Comparison of ENCODE assay signal across 13 mouse cellular contexts in the genomic region with DNA sequence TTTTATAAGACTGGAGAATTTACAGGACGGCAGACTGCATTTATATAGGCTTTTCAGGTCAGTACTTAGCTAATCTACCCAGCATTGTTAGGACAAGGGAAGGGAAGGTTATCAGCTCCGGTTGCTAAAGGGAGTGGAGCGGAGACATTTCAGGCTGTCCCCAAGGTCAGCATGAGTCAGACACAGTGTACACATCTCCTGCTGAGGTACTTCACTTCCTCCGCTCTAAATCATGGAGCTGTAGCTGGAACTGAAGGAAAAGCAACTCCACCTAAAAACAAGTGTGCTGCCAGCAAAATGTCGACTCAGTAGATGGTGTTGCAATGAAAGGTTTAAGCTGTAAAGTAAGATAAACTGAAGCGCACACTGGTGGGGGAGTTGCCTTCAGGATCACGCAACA. TPM values are rescaled to one million over a fixed set of nuclear protein-coding genes. Genes with fewer than 3 reads are reported as not detected.
DNase-seq lines count a peak whose midpoint lies in the region; ATAC-seq and TF ChIP-seq lines count a peak whose summit lies in the region.
"Had no signal": no experiment of that assay in that cellular context is flagged by ENCODE, and none has a peak within 500 bp of the region (broad histone marks: within the 10 kb centered on the region; RNA-seq: fewer than 3 reads in every experiment).

No protein-coding gene starts in this region.

- H3K27me3 ChIP-seq in heart, postnatal 0 days (ENCODE audit: control insufficient read depth, insufficient read depth, low read length) = no peaks in the 10 kb centered on the region
- H3K27me3 ChIP-seq in stomach, embryonic 14.5 days (ENCODE audit: control insufficient read depth, insufficient read depth, low read length) = no peaks in the 10 kb centered on the region
- H3K27me3 ChIP-seq: embryonic facial prominence, embryonic 13.5 days; neural tube, embryonic 12.5 days had no signal

- H3K4me3 ChIP-seq in lung, adult 2 months (replicated peaks; ENCODE audit: extremely low read depth, low read depth, low read length) = no peak overlapping the region
- no peak overlapping the region for H3K4me3 ChIP-seq in heart, postnatal 0 days (ENCODE audit: low read depth, low read length)
- no peak overlapping the region for H3K4me3 ChIP-seq in stomach, embryonic 14.5 days (ENCODE audit: low read depth, low read length)
- H3K4me3 ChIP-seq: embryonic facial prominence, embryonic 13.5 days; megakaryocyte, embryonic 14.5 days; neural tube, embryonic 12.5 days had no signal

- DNase-seq in lung, adult 18-20 months = peak; percentile 59 to 78
- DNase-seq in lung, adult 2 months = no peak
- peak; percentile 82 for DNase-seq in adrenal gland, adult 8-10 months
- peak; percentile 74 for DNase-seq in heart, postnatal 0 days (ENCODE audit: low spot score)
- no peak for DNase-seq in cerebellum, adult 9-10 months
- DNase-seq in frontal cortex, postnatal 25 days (ENCODE audit: low spot score in 2 of 2) = no peak
- DNase-seq in right cerebral cortex, postnatal 10 days (ENCODE audit: low spot score in 2 of 2) = no peak
- DNase-seq: kidney, adult 18-20 months; left cerebral cortex, postnatal 4 days had no signal

- no peaks in the 10 kb centered on the region for H3K9me3 ChIP-seq in heart, postnatal 0 days (replicated peaks; ENCODE audit: control insufficient read depth, low read length)
- H3K9me3 ChIP-seq in stomach, embryonic 14.5 days (ENCODE audit: control insufficient read depth, low read depth, low read length) = no peaks in the 10 kb centered on the region
- H3K9me3 ChIP-seq: embryonic facial prominence, embryonic 13.5 days; megakaryocyte, embryonic 14.5 days; neural tube, embryonic 12.5 days had no signal

- H3K36me3 ChIP-seq in heart, postnatal 0 days (replicated peaks; ENCODE audit: control insufficient read depth, insufficient read depth, low read length) = no peaks in the 10 kb centered on the region
- no peaks in the 10 kb centered on the region for H3K36me3 ChIP-seq in stomach, embryonic 14.5 days (ENCODE audit: control insufficient read depth, insufficient read depth, low read length)
- H3K36me3 ChIP-seq: embryonic facial prominence, embryonic 13.5 days; neural tube, embryonic 12.5 days had no signal

- peaks cover 7% of the 10 kb centered on the region for H3K4me1 ChIP-seq in lung, adult 2 months (ENCODE audit: control insufficient read depth, insufficient read depth, low read length)
- H3K4me1 ChIP-seq in heart, postnatal 0 days (ENCODE audit: control insufficient read depth, insufficient read depth) = peaks cover 15% of the 10 kb centered on the region
- no peaks in the 10 kb centered on the region for H3K4me1 ChIP-seq in stomach, embryonic 14.5 days (ENCODE audit: control insufficient read depth, insufficient read depth, low read length)
- H3K4me1 ChIP-seq: megakaryocyte, embryonic 14.5 days had no signal

- H3K4me2 ChIP-seq in heart, postnatal 0 days (ENCODE audit: low read depth, low read length) = no peak overlapping the region
- no peak overlapping the region for H3K4me2 ChIP-seq in stomach, embryonic 14.5 days (replicated peaks; ENCODE audit: low read depth, low read length)
- H3K4me2 ChIP-seq: embryonic facial prominence, embryonic 13.5 days; neural tube, embryonic 12.5 days had no signal

- TF ChIP-seq EP300 in heart, postnatal 0 days (IDR thresholded peaks at IDR 0.05; ENCODE audit: low read depth) = no peak

- H3K27ac ChIP-seq in heart, postnatal 0 days (ENCODE audit: low read depth) = peak overlapping the region; percentile 76
- H3K27ac ChIP-seq in stomach, embryonic 14.5 days (ENCODE audit: low read length) = peak overlapping the region; percentile 64; the same call in 1 of the 2 replicates
- H3K27ac ChIP-seq: embryonic facial prominence, embryonic 13.5 days; neural tube, embryonic 12.5 days had no signal

- H3K9ac ChIP-seq in heart, postnatal 0 days (replicated peaks; ENCODE audit: low read depth, low read length) = no peak overlapping the region
- H3K9ac ChIP-seq in stomach, embryonic 14.5 days (replicated peaks; ENCODE audit: low read depth, low read length) = no peak overlapping the region
- H3K9ac ChIP-seq: embryonic facial prominence, embryonic 13.5 days; neural tube, embryonic 12.5 days had no signal

- TF ChIP-seq POLR2A in lung, adult 2 months (IDR thresholded peaks at IDR 0.05; ENCODE audit: borderline replicate concordance, extremely low read depth, low read depth, low read length) = no peak

- ATAC-seq in heart, postnatal 0 days (ENCODE audit: insufficient read depth, low read depth) = peak; percentile 67
- peak; percentile 81 for ATAC-seq in stomach, embryonic 14.5 days (ENCODE audit: insufficient number of reproducible peaks, insufficient read depth, low FRiP score, low read depth)

- 35% methylated on average over 7 of the region's 7 CpGs for WGBS in lung, adult 2 months
- 18% methylated on average over 7 of the region's 7 CpGs for WGBS in heart, postnatal 0 days
- WGBS in stomach, embryonic 14.5 days = 23% methylated on average over 7 of the region's 7 CpGs

- no peak for TF ChIP-seq CTCF in lung, adult 2 months (IDR thresholded peaks at IDR 0.05; ENCODE audit: insufficient read depth, low read length)
- TF ChIP-seq CTCF in heart, postnatal 0 days (IDR thresholded peaks at IDR 0.05; ENCODE audit: low read depth) = no peak

RNA-seq across cellular contexts. Expression of a gene that starts 36.2 kb away (rescaled TPM):
- polyA plus RNA-seq in lung, adult 2 months (2012; rRNA removed) = 20.4 and 22.6 TPM in 2 replicates
- 10 to 100 TPM in 2 of 4 experiments, 1 to 10 TPM in 2; 6.2 to 21.3 (median 11.1) TPM for total RNA-seq in adrenal gland, adult 8-10 months (2022)
- total RNA-seq in heart, postnatal 0 days (2014; rRNA removed; ENCODE audit: low replicate concordance) = 6.0 and 6.2 TPM in 2 replicates
- 10.2 and 11.1 TPM in 2 replicates for polyA plus RNA-seq in heart, postnatal 0 days (2015; fragmentation: Nextera tagmentation; extraction: Ambion mirVana)
- 14.3 and 16.1 TPM in 2 replicates for polyA plus RNA-seq in stomach, embryonic 14.5 days (2014; fragmentation: Nextera tagmentation; extraction: Ambion mirVana)

Comparison
In these comparisons a context has a peak if more than half of its experiments do, and no peak if none do; other contexts are left out.
1. DNase-seq: peak in lung, adult 18-20 months (2 of 2), adrenal gland, adult 8-10 months (single experiment) and heart, postnatal 0 days (single experiment); none in lung, adult 2 months (single experiment), cerebellum, adult 9-10 months (single experiment), frontal cortex, postnatal 25 days (0 of 2) and right cerebral cortex, postnatal 10 days (0 of 2).